Mouse (Mus musculus): ENCODE measurements around the gene Ube2n.

GRCm38 (mm10) chr10:95552326-95552725 lies 37.4 kb downstream of the Ube2n start:
- no peak for TF ChIP-seq CTCF (conservative IDR thresholded peaks at IDR 0.05; ENCODE audit: low read length)
- TF ChIP-seq POU5F1 (IDR thresholded peaks at IDR 0.05; ENCODE audit: borderline replicate concordance, low read length), result no peak
- no peak for TF ChIP-seq NANOG (IDR thresholded peaks at IDR 0.05; ENCODE audit: borderline replicate concordance, low read length)

Data from E14TG2a.4 (cell line).